Mouse (Mus musculus): ENCODE data around the gene Plekhg5. TPM values are rescaled to one million over a fixed set of nuclear protein-coding genes. Genes with fewer than 3 reads are reported as not detected.

Plekhg5 gene
- 7.8 TPM in 2 replicates for polyA plus RNA-seq (2015; fragmentation: Nextera tagmentation; extraction: Ambion mirVana)

DNA sequence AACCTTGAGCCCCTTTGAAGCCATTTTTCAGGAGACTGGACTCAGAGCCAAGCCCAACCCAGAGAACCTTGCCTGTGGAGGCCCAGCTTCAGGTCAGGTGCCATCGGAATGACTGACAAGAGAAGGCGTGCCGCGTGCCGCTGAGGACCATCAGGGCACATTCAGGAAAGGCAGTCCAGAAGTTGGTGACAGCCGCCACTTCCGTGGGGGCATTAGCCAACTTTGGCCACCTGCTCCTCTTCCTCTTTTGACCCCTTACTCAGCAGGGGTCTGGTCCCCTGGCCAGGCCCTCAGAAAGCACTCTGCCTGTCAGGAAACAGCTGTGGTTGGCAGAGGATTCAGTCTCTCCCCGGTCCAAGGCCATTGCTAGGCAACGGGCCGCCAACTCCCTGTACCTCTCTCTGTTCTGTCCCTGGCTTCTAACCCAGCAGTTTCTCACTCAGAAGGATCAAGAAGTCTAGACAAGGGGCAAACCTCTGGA lies at the start of gene Plekhg5:
Gene Plekhg5, plus strand, starts transcription at position 378 of the 481 bp plus-strand sequence.

DNA sequence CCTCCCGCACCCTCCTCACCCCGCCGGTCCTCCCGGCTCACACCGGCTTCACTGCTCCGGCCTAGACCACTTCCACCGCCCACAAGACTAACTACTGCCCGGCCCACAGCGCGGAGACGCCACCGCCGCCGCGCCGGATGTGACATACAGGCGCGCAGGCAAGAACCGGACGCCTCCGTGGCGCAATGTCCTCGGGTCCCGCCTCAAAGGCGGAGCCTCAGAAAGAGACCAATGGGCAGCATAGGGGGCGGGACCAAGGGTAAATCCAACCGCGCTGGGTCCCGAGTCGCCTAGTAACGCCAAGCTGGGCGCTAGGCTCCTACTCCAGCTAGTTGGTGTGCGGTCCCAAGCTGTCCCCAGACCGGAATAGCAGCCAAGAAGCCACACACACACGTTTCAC lies 44.8 kb upstream of the Plekhg5 start, which contains the start of gene Zbtb48:
Gene Zbtb48, minus strand, starts transcription at position 148 of the 400 bp plus-strand sequence.

GRCm38 (mm10) chr4:152038225-152038984 lies 33.9 kb upstream of the Plekhg5 start, which contains the start of gene Tas1r1:
Gene Tas1r1, minus strand, starts transcription at chr4:152038568.

DNA sequence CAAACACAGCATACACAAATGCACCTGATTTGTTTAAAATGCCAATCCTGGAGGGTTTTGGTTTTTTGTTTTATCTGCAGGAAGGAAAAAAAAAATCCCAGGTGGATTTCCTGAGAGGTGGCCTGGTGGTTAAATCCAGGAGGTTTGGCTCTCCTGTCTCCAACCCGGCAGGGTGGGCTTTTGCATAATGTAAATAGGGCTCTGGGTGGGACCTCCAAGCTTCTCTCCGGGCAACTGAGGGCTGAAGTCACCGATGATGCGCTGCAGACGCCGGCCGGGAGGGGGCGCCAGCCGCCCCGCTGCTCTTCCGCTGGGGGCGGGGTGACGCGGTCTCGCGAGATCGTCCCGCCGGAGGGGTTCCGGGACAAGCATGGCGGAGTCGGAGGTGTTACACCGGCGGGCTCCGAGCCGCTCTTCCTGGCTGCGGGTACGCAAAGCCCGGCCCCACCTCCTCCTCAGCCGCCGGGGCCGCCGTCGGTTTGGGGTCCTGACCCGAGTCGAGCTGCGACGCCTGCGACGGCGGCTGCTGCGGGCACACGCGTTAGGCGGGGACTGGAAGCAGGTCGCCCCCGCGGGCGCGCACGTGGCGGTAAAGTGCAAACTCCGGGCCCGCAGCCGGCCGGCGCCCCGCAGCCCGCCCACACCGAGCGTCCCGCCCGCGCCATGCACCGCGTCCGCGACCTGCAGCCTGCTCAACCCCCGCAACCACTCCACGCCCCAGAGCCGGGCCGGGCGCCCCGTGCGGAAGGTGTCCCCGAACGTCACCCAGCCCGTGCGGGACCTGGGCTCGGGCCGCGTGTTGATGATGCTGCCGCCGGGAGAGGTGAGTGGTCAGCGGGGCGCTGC lies 33.1 kb upstream of the Plekhg5 start, which contains the start of gene Nol9:
Gene Nol9, plus strand, starts transcription at position 337 of the 846 bp plus-strand sequence.

GRCm38 (mm10) chr4:152115921-152116612 lies 43.8 kb downstream of the Plekhg5 start, which contains the start of gene Tnfrsf25:
Gene Tnfrsf25, plus strand, starts transcription at chr4:152115934.

DNA sequence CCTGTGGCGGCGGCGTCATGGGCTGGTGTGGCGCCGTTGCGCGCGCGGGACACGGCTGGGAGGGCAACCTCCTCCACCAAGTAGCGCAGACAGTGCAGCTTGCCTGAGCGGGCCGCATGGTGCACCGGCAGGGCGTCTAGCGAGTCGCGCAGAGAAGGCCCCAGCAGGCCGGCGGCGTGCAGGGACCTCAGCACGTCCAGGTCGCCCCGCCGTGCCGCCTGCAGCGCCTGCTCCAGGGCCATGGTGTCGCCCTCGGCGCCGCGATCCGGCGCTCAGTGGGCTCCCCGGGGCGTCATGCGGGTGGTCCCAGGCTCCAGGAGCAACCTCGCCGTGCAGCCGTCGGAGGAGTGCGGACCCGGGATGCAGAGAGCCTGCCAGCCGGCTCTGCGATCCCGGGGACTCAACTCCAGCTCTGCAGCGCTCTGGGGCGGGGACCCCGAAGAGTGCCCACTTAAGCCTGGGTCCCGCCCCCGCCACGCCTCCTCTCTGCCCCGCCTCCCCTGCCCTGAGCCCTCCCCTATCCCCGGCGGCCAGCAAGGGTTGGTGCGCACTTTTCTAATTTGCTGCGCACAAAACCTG lies 79.8 kb downstream of the Plekhg5 start, which contains the start of gene Espn:
Gene Espn, minus strand, starts transcription at position 406 of the 579 bp plus-strand sequence.

DNA sequence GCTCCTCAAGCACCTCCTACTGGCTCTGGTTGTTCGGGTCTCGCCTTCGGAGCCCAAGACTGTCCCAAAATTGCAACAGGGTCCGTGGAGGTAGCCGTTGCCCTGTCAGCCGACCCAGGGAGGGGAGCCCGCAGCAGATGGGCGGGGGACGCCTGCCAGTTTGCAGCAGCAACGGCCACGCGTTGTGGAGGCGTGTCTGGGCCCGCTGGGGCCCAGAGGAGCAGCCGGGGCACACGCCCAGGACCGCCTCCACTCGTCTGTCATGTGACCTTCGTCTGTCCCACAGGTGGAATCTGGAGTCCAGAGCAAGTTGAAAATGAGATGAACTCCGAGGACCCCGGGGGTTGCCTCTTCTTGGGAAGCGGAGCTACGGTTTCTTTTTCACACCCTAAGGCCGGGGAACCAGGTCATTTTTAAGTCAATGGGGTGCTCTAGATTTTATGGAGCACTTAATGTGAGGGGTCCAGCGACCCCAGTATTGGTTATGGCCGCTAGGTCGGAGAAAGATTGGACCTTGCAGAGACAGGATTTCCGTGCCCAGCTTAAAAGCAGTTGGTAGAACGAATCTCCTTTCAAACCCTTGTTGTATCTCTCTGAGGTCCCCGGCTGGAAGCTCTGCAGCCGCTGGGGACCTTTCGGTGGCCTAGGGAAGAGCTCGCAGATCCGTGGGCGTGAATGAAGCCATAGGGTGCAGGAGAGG lies 86.4 kb downstream of the Plekhg5 start, which contains the start of gene Hes2:
Gene Hes2, plus strand, starts transcription at position 283 of the 700 bp plus-strand sequence.

Other genes starting within 250 kb of the Plekhg5 start
- 58.7 and 71.7 TPM in 2 replicates for gene Camta1, start 210.6 kb upstream of the Plekhg5 start, polyA plus RNA-seq (2015; fragmentation: Nextera tagmentation; extraction: Ambion mirVana)
- gene Dnajc11, start 138.8 kb upstream of the Plekhg5 start, polyA plus RNA-seq (2015; fragmentation: Nextera tagmentation; extraction: Ambion mirVana) = 27.4 and 30.3 TPM in 2 replicates
- 23.2 and 34.7 TPM in 2 replicates for gene Thap3, start 83.5 kb upstream of the Plekhg5 start, polyA plus RNA-seq (2015; fragmentation: Nextera tagmentation; extraction: Ambion mirVana)
- gene Phf13, start 76.2 kb upstream of the Plekhg5 start, polyA plus RNA-seq (2015; fragmentation: Nextera tagmentation; extraction: Ambion mirVana) = 18.1 and 18.7 TPM in 2 replicates
- gene Klhl21, start 63.7 kb upstream of the Plekhg5 start, polyA plus RNA-seq (2015; fragmentation: Nextera tagmentation; extraction: Ambion mirVana) = 24.9 and 27.0 TPM in 2 replicates
- 6.2 and 6.4 TPM in 2 replicates for gene Zbtb48, start 44.8 kb upstream of the Plekhg5 start, polyA plus RNA-seq (2015; fragmentation: Nextera tagmentation; extraction: Ambion mirVana)
- gene Tas1r1, start 33.9 kb upstream of the Plekhg5 start, polyA plus RNA-seq (2015; fragmentation: Nextera tagmentation; extraction: Ambion mirVana) = 0.08 TPM in 1 of 2 replicates, not detected in the other
- gene Nol9, start 33.2 kb upstream of the Plekhg5 start, polyA plus RNA-seq (2015; fragmentation: Nextera tagmentation; extraction: Ambion mirVana) = 14.1 and 14.7 TPM in 2 replicates
- gene Tnfrsf25, start 43.4 kb downstream of the Plekhg5 start, polyA plus RNA-seq (2015; fragmentation: Nextera tagmentation; extraction: Ambion mirVana) = 0.16 and 0.41 TPM in 2 replicates
- gene Espn, start 79.9 kb downstream of the Plekhg5 start, polyA plus RNA-seq (2015; fragmentation: Nextera tagmentation; extraction: Ambion mirVana) = 0.65 and 0.78 TPM in 2 replicates
- not detected in 2 replicates for gene Hes2, start 86.4 kb downstream of the Plekhg5 start, polyA plus RNA-seq (2015; fragmentation: Nextera tagmentation; extraction: Ambion mirVana)
- gene Acot7, start 105.6 kb downstream of the Plekhg5 start, polyA plus RNA-seq (2015; fragmentation: Nextera tagmentation; extraction: Ambion mirVana) = 26.4 and 29.8 TPM in 2 replicates
- gene Gpr153, start 201.7 kb downstream of the Plekhg5 start, polyA plus RNA-seq (2015; fragmentation: Nextera tagmentation; extraction: Ambion mirVana) = 15.2 and 17.2 TPM in 2 replicates
- not detected in 2 replicates for gene Hes3, start 219.2 kb downstream of the Plekhg5 start, polyA plus RNA-seq (2015; fragmentation: Nextera tagmentation; extraction: Ambion mirVana)
- 13.8 and 14.9 TPM in 2 replicates for gene Icmt, start 224.7 kb downstream of the Plekhg5 start, polyA plus RNA-seq (2015; fragmentation: Nextera tagmentation; extraction: Ambion mirVana)
- 4.2 and 5.9 TPM in 2 replicates for gene Rnf207, start 246.5 kb downstream of the Plekhg5 start, polyA plus RNA-seq (2015; fragmentation: Nextera tagmentation; extraction: Ambion mirVana)